Mouse (Mus musculus): ENCODE results near the gene 2610507B11Rik. TPM values are rescaled to one million over a fixed set of nuclear protein-coding genes. Genes with fewer than 3 reads are reported as not detected.
A peak's percentile ranks its signal among the peaks of the same experiment; 100 is the strongest.

The 2610507B11Rik gene
- polyA plus RNA-seq, 1 experiment from 2014 or later, result 62.2 TPM

DNA sequence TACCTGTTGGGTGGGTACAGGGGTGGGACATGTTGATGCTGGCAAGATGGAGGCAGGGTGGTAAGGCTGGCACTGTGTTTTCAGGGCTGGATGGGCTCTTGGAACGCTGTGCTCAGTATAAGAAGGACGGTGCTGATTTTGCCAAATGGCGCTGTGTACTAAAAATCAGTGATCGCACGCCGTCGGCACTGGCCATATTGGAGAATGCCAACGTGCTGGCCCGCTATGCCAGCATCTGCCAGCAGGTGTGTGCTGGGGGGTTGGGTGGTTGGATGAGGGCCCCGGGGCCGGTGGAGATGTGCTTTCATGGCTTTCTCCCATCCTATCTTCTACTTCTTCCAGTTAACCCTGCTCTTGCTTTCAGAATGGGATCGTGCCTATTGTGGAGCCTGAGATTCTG, 63.4 kb downstream of the 2610507B11Rik start:
- Histone ChIP-seq H3K4me2 (no peak overlapping the region), H3K9ac (ENCODE audit: low read depth, low read length) (no peak overlapping the region), H3K36me3 (ENCODE audit: control insufficient read depth, insufficient read depth, low read length) (peaks cover 19% of the 10 kb centered on the region), H3K9me3 (ENCODE audit: control insufficient read depth, low read length) (no peaks in the 10 kb centered on the region), H3K27me3 (replicated peaks; ENCODE audit: control insufficient read depth, insufficient read depth, low read length) (no peaks in the 10 kb centered on the region), H3K27ac (ENCODE audit: low read depth, low read length) (no peak overlapping the region), H3K4me3 (ENCODE audit: low read depth, low read length) (no peak overlapping the region), H3K4me1 (replicated peaks; ENCODE audit: control insufficient read depth, insufficient read depth, low read length) (peaks cover 12% of the 10 kb centered on the region)
- DNase-seq (ENCODE audit: low spot score), result no peak
- WGBS, result 90% methylated on average over 12 of the region's 12 CpGs
- ATAC-seq (replicated peaks; ENCODE audit: low FRiP score), result no peak

DNA sequence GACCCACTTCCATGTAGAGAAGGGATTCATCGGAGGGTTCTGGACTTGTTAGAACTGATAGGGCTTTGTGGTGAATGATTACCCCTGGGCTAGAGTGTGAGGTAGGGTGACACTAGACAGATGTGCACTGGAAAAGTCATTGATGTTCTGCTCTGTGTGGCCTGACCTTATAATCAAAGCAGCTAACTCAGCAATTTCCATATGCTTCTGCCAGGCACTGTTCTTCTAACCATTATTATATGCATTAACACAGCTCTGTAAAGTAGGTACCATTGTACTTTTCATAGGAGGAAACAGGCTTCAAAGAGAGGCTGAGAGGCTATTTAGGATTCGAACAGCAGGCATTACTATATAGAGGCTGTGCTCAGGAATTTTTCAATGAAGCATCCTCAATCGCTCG, 65.7 kb downstream of the 2610507B11Rik start:
- Histone ChIP-seq H3K4me1 (replicated peaks; ENCODE audit: control insufficient read depth, insufficient read depth, low read length) (peaks cover 12% of the 10 kb centered on the region), H3K27ac (ENCODE audit: low read depth, low read length) (no peak overlapping the region), H3K4me2 (no peak overlapping the region), H3K36me3 (ENCODE audit: control insufficient read depth, insufficient read depth, low read length) (no peaks in the 10 kb centered on the region), H3K27me3 (replicated peaks; ENCODE audit: control insufficient read depth, insufficient read depth, low read length) (no peaks in the 10 kb centered on the region), H3K9me3 (ENCODE audit: control insufficient read depth, low read length) (no peaks in the 10 kb centered on the region), H3K4me3 (ENCODE audit: low read depth, low read length) (no peak overlapping the region), H3K9ac (ENCODE audit: low read depth, low read length) (no peak overlapping the region)
- ATAC-seq (replicated peaks; ENCODE audit: low FRiP score) (no peak), DNase-seq (ENCODE audit: low spot score) (no peak)
- WGBS, result 87% methylated on average over 4 of the region's 4 CpGs

DNA sequence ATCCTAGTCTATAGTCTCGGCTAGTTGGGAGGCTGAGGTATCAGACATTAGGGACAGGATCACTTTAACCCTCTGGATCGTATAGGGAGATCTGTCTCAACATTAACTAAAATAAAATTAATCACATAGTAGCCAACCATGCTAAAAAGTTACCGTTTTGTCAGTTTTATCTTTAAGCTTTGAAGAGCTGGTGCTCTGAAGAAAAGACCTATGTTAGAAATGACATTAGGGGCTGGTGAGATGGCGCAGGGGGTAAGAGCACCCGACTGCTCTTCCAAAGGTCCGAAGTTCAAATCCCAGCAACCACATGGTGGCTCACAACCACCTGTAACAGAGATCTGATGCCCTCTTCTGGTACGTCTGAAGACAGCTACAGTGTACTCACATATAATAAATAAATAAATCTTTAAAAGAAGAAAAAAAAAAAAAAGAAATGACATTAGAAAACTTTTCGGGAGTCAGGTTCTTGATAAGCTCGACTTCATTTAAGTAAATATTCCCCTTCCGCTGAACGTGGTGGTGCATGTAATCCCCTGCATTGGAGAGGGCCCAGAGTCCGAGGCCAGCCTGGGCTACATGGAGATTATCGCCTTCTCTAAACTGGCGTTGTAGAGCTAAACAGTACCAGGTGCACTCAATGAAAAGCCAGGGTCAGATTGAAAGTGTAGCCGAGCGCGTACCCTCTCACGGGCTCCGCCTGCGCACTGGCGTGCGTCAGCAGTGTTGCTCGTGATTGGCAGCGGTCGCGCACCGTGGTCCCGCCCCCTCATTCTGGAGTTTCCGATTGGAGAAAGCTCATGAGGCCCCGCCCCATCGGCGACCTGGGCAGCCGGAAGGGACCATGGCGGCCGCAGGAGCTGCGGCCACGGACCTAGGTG, 66.3 kb downstream of the 2610507B11Rik start, which contains the start of gene Pigs:
Gene Pigs (plus strand): TSS at position 782 of the 878 bp plus-strand sequence.
- Histone ChIP-seq H3K27me3 (replicated peaks; ENCODE audit: control insufficient read depth, insufficient read depth, low read length) (no peaks in the 10 kb centered on the region), H3K9me3 (ENCODE audit: control insufficient read depth, low read length) (no peaks in the 10 kb centered on the region), H3K27ac (ENCODE audit: low read depth, low read length) (peak within 1 kb of the TSS; percentile 28; the same call in 1 of the 2 replicates), H3K9ac (ENCODE audit: low read depth, low read length) (peak within 1 kb of the TSS; percentile 72), H3K36me3 (ENCODE audit: control insufficient read depth, insufficient read depth, low read length) (peaks cover 4% of the 10 kb centered on the region; the same call in 1 of the 2 replicates), H3K4me1 (replicated peaks; ENCODE audit: control insufficient read depth, insufficient read depth, low read length) (peaks cover 9% of the 10 kb centered on the region), H3K4me2 (peak within 1 kb of the TSS; percentile 74), H3K4me3 (ENCODE audit: low read depth, low read length) (peak within 1 kb of the TSS; percentile 72)
- peak; percentile 94 for DNase-seq (ENCODE audit: low spot score)
- ATAC-seq (replicated peaks; ENCODE audit: low FRiP score), result peak; percentile 95
- WGBS, result 10% methylated on average over 37 of the region's 37 CpGs

DNA sequence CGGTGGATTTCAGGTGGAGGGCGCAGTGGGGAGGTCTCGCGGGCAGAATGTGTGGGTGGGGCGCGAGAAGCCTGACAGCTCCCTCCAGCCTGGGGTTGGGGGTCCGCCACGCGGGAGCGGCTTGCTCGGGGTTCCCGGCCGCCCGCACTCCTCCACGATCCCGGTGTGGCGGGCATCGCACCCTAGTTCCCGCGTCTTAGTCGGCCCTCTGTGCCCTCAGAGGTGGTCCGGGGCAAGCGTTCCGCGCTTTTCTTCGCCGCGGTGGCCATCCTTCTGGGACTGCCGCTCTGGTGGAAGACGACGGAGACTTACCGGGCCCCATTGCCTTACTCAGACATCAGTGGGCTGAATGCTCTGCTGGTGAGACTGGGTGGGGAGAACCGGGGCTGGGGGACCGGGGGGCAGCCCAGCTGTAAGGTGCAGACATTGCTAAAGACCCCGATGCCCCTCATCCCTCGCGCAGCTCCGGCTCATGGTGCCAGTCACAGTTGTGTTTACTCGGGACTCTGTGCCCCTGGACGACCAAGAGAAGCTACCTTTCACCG, 67.0 kb downstream of the 2610507B11Rik start:
- no peaks in the 10 kb centered on the region for H3K27me3 ChIP-seq (replicated peaks; ENCODE audit: control insufficient read depth, insufficient read depth, low read length)
- H3K36me3 ChIP-seq (ENCODE audit: control insufficient read depth, insufficient read depth, low read length), result peaks cover 10% of the 10 kb centered on the region
- peaks cover 4% of the 10 kb centered on the region for H3K4me1 ChIP-seq (replicated peaks; ENCODE audit: control insufficient read depth, insufficient read depth, low read length)
- no peaks in the 10 kb centered on the region for H3K9me3 ChIP-seq (ENCODE audit: control insufficient read depth, low read length)
- under 1% methylated on average over 41 of the region's 41 CpGs for WGBS
- peak overlapping the region; percentile 72 for H3K4me3 ChIP-seq (ENCODE audit: low read depth, low read length)
- ATAC-seq (replicated peaks; ENCODE audit: low FRiP score), result peak; percentile 64
- H3K27ac ChIP-seq (ENCODE audit: low read depth, low read length), result no peak overlapping the region
- no peak for DNase-seq (ENCODE audit: low spot score)
- H3K4me2 ChIP-seq, result peak overlapping the region; percentile 74
- peak overlapping the region; percentile 72 for H3K9ac ChIP-seq (ENCODE audit: low read depth, low read length)

DNA sequence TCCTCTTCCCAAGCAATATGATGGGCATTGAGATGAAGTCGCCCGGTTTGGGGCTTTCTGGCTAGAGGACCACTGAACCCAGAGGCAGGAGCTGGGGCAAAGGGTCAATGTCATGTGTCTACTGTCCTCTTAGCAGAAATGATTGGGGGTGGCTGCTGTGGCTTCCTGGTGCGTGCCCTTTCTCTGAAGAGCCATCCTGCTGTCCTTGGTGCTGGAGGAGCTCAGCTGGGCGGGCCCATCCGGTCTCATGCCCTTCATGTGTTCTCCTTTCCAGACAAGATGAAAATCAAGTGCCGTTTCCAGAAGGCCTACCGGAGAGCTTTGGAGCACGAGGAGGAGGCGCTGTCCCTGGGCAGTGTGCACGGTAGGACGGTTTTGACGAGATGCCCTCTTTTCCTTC, 71.1 kb downstream of the 2610507B11Rik start:
- H3K4me1 ChIP-seq (replicated peaks; ENCODE audit: control insufficient read depth, insufficient read depth, low read length), result peaks cover 3% of the 10 kb centered on the region; the same call in 1 of the 2 replicates
- H3K27ac ChIP-seq (ENCODE audit: low read depth, low read length), result no peak overlapping the region
- H3K4me3 ChIP-seq (ENCODE audit: low read depth, low read length), result no peak overlapping the region
- WGBS, result 95% methylated on average over 12 of the region's 12 CpGs
- H3K9ac ChIP-seq (ENCODE audit: low read depth, low read length), result no peak overlapping the region
- ATAC-seq (replicated peaks; ENCODE audit: low FRiP score), result no peak
- peaks cover 27% of the 10 kb centered on the region for H3K36me3 ChIP-seq (ENCODE audit: control insufficient read depth, insufficient read depth, low read length)
- no peaks in the 10 kb centered on the region for H3K27me3 ChIP-seq (replicated peaks; ENCODE audit: control insufficient read depth, insufficient read depth, low read length)
- H3K4me2 ChIP-seq, result no peak overlapping the region
- DNase-seq (ENCODE audit: low spot score), result no peak
- no peaks in the 10 kb centered on the region for H3K9me3 ChIP-seq (ENCODE audit: control insufficient read depth, low read length)

DNA sequence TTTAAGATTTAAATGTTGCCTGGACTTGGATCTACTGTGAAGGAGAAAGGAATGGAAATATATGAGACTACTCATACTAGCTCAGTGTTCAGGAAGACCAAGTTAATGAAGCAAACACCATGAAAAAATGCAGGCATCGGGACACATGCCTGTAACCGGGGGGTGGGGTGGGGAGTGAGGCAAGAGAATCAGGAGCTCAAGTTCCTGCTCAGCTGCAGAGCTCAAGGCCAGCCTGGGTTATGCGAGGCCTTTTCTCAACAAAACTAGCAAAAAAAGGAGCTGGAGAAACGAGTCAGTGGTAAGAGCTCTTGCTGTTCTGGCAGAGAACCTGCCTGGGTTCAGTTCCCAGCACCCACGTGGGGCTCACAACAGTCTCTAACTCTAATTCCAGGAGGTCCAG, 72.4 kb downstream of the 2610507B11Rik start:
- DNase-seq (ENCODE audit: low spot score), result no peak
- 88% methylated on average over 5 of the region's 5 CpGs for WGBS
- no peak overlapping the region for H3K9ac ChIP-seq (ENCODE audit: low read depth, low read length)
- H3K4me2 ChIP-seq, result no peak overlapping the region
- no peak for ATAC-seq (replicated peaks; ENCODE audit: low FRiP score)
- H3K4me1 ChIP-seq (replicated peaks; ENCODE audit: control insufficient read depth, insufficient read depth, low read length), result peaks cover 2% of the 10 kb centered on the region; the same call in 1 of the 2 replicates
- no peaks in the 10 kb centered on the region for H3K27me3 ChIP-seq (replicated peaks; ENCODE audit: control insufficient read depth, insufficient read depth, low read length)
- no peaks in the 10 kb centered on the region for H3K9me3 ChIP-seq (ENCODE audit: control insufficient read depth, low read length)
- no peak overlapping the region for H3K4me3 ChIP-seq (ENCODE audit: low read depth, low read length)
- H3K27ac ChIP-seq (ENCODE audit: low read depth, low read length), result no peak overlapping the region
- H3K36me3 ChIP-seq (ENCODE audit: control insufficient read depth, insufficient read depth, low read length), result peaks cover 30% of the 10 kb centered on the region

DNA sequence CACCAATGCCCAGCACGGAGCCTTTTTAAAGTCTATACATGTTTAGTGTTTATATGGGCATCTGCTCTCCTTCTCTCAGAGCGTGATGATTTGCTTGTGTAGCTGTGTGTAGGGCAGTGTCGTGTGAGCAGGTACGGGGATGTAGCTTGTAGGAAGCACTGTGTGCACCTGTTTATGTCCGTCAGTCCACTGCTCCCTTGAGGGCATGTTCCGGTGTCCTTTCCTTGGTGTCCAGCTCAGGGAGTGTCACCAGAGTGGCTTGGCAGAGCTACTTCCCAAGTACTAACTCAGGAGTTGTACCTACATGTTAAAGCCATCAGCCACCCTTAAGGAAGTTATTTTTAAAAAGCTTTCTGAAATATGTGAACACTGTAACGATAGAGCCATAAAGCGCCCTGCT, 75.5 kb downstream of the 2610507B11Rik start:
- peaks cover 38% of the 10 kb centered on the region for H3K36me3 ChIP-seq (ENCODE audit: control insufficient read depth, insufficient read depth, low read length)
- DNase-seq (ENCODE audit: low spot score), result no peak
- 91% methylated on average over 8 of the region's 8 CpGs for WGBS

More for the DNA sequence above, 75.5 kb downstream of the 2610507B11Rik start:
- Histone ChIP-seq H3K4me2 (no peak overlapping the region), H3K27ac (ENCODE audit: low read depth, low read length) (no peak overlapping the region), H3K4me3 (ENCODE audit: low read depth, low read length) (no peak overlapping the region), H3K9ac (ENCODE audit: low read depth, low read length) (no peak overlapping the region), H3K27me3 (replicated peaks; ENCODE audit: control insufficient read depth, insufficient read depth, low read length) (no peaks in the 10 kb centered on the region), H3K9me3 (ENCODE audit: control insufficient read depth, low read length) (no peaks in the 10 kb centered on the region), H3K4me1 (replicated peaks; ENCODE audit: control insufficient read depth, insufficient read depth, low read length) (no peaks in the 10 kb centered on the region)
- ATAC-seq (replicated peaks; ENCODE audit: low FRiP score), result no peak
